Mouse (Mus musculus) intestine, embryonic 14.5 days (tissue): ENCODE results near the gene Prdm2. TPM values are rescaled to one million over a fixed set of nuclear protein-coding genes. Genes with fewer than 3 reads are reported as not detected.
A peak's percentile ranks its signal among the peaks of the same experiment; 100 is the strongest.

Source experiments
- ATAC-seq: fragments of 200-750 bp; cut with Nextera tagmentation; replicated peaks from 2 replicates; pipeline ENCODE4 v1.8.0; 2017; ENCODE audit warnings: low read depth, moderate number of reproducible peaks, moderate TSS enrichment, moderate library complexity; ENCODE audit not compliant: low FRiP score, low TSS enrichment
- DNase-seq: peaks from one replicate; pipeline ENCODE4 v3.0.0-alpha.2; 2018; ENCODE audit warnings: low spot score
- H3K27ac ChIP-seq: fragments of 300-500 bp; sonication (generic); 2 replicates; pipeline ENCODE4 v1.5.1; 2014; ENCODE audit warnings: low read depth, mild to moderate bottlenecking, control low read depth
- H3K27me3 ChIP-seq: fragments of 300-500 bp; sonication (generic); replicated peaks from 2 replicates; pipeline ENCODE4 v1.6.1; 2014; ENCODE audit warnings: low read length, control low read depth; ENCODE audit not compliant: control insufficient read depth, insufficient read depth
- H3K36me3 ChIP-seq: fragments of 300-500 bp; sonication (generic); 2 replicates; pipeline ENCODE4 v1.6.1; 2014; ENCODE audit warnings: low read length, control low read depth; ENCODE audit not compliant: control insufficient read depth, insufficient read depth
- H3K4me1 ChIP-seq: fragments of 300-500 bp; sonication (generic); replicated peaks from 2 replicates; pipeline ENCODE4 v1.6.1; 2014; ENCODE audit warnings: low read length, control low read depth, mixed read lengths; ENCODE audit not compliant: control insufficient read depth, insufficient read depth
- H3K4me2 ChIP-seq: fragments of 300-500 bp; sonication (generic); 2 replicates; pipeline ENCODE4 v1.6.1; 2014; ENCODE audit warnings: low read length
- H3K4me3 ChIP-seq: fragments of 300-500 bp; sonication (generic); 2 replicates; pipeline ENCODE4 v1.5.1; 2014; ENCODE audit warnings: low read depth, low read length, control low read depth, mixed read lengths
- H3K9ac ChIP-seq: fragments of 300-500 bp; sonication (generic); 2 replicates; pipeline ENCODE4 v1.6.1; 2014; ENCODE audit warnings: mild to moderate bottlenecking, low read length
- H3K9me3 ChIP-seq: fragments of 300-500 bp; sonication (generic); 2 replicates; pipeline ENCODE4 v1.6.1; 2016; ENCODE audit warnings: low read length, control low read depth; ENCODE audit not compliant: control insufficient read depth
- WGBS: fragments of 180-500 bp; shearing (Covaris S2); extraction: QIAGEN DNeasy Blood & Tissue Kit; methylation state at CpG from one replicate; pipeline ENCODE4 v1.1.7; 2014; 5-methylcytosine and 5-hydroxymethylcytosine counted together
- microRNA-seq: library from miRNA; unstranded; fragments of <30 nt; microRNA quantifications from one replicate; pipeline ENCODE4, GENCODE M21; 2016
- polyA plus RNA-seq: library from polyadenylated mRNA; unstranded; fragments of >200 nt; fragmentation: Nextera tagmentation; extraction: Ambion mirVana; gene quantifications from 2 replicates; pipeline ENCODE4 v1.2.1, GENCODE M21; 2014

Gene Prdm2
- polyA plus RNA-seq, 1 experiment from 2014 or later = 12.4 TPM

GRCm38 (mm10) chr4:143058765-143059344 lies 153.9 kb downstream of the Prdm2 start:
- Histone ChIP-seq H3K27me3 (no peaks in the 10 kb centered on the region), H3K9ac (no peak overlapping the region), H3K4me3 (no peak overlapping the region), H3K4me2 (no peak overlapping the region), H3K9me3 (no peaks in the 10 kb centered on the region), H3K27ac (no peak overlapping the region), H3K36me3 (no peaks in the 10 kb centered on the region), H3K4me1 (no peaks in the 10 kb centered on the region)
- WGBS = 79% methylated on average over 12 of the region's 12 CpGs
- ATAC-seq = no peak
- no peak for DNase-seq

Small RNA genes within 50 kb of the gene (microRNA-seq; reads per million reads assigned to microRNA genes)
- gene Mir7021 = 3.3 reads per million, percentile 29 among the genes with 10 or more reads in this experiment

Other genes with a start within 250 kb of the Prdm2 start
- 36.3 and 37.6 TPM in 2 replicates for gene Pdpn, start 86.6 kb upstream of the Prdm2 start, polyA plus RNA-seq
- 0.18 TPM in 1 of 2 replicates, not detected in the other for gene Lrrc38, start 136.8 kb upstream of the Prdm2 start, polyA plus RNA-seq
- not detected in 2 replicates for gene Pramel1, start 181.4 kb upstream of the Prdm2 start, polyA plus RNA-seq
- 15.0 and 16.3 TPM in 2 replicates for gene Pramef8, start 199.4 kb upstream of the Prdm2 start, polyA plus RNA-seq
- gene Oog4, start 237.3 kb upstream of the Prdm2 start, polyA plus RNA-seq = not detected in 2 replicates